Mouse (Mus musculus) adrenal gland, postnatal 25 days (tissue): ENCODE measurements around the gene Srp54c. TPM values are rescaled to one million over a fixed set of nuclear protein-coding genes. Genes with fewer than 3 reads are reported as not detected.

Experiments used
- DNase-seq: peaks from one replicate; pipeline ENCODE4 v3.0.0; 2021; ENCODE audit warnings: mixed read lengths
- total RNA-seq: library from RNA; stranded (reverse); gene quantifications from 2 replicates; pipeline ENCODE4 v1.2.3, GENCODE M21; 2021

The Srp54c gene
- total RNA-seq, 1 experiment from 2014 or later, result 58.7 TPM

DNA sequence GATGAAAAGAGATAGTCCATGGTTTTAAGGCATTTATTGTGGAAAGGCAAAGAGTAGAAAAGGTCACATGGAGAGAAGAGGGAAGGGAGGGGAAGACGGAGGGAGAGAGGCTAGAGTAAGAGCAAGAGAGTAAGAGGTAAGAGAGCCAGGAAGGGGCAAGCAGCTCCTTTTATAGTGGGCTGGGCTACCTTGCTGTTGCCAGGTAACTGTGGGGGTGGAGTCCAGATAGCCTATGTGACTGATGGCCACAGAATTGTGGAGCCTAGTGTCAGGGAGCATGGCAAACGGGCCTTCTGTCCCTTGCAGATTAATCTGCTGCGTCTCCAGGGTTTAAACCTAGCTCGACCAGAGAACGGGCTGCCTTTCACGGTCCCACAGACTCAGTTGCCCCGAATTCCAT, 81.9 kb downstream of the Srp54c start:
- no peak for DNase-seq

Other genes starting within 250 kb of the Srp54c start
- not detected in 2 replicates for gene Gm20403, start 243.6 kb upstream of the Srp54c start, total RNA-seq
- 23.6 and 28.0 TPM in 2 replicates for gene Baz1a, start 215.8 kb upstream of the Srp54c start, total RNA-seq
- 11.5 and 15.7 TPM in 2 replicates for gene 2700097O09Rik, start 150.1 kb upstream of the Srp54c start, total RNA-seq
- gene Srp54a, start 149.9 kb upstream of the Srp54c start, total RNA-seq, result 131 and 173 TPM in 2 replicates
- gene Fam177a, start 105.7 kb upstream of the Srp54c start, total RNA-seq, result 6.1 and 12.4 TPM in 2 replicates
- gene Srp54b, start 75.1 kb upstream of the Srp54c start, total RNA-seq, result 105 and 115 TPM in 2 replicates
- gene 1700047I17Rik2, start 30.6 kb upstream of the Srp54c start, total RNA-seq, result 0.55 and 6.9 TPM in 2 replicates
- gene 1110008L16Rik, start 69.4 kb downstream of the Srp54c start, total RNA-seq, result 19.3 and 21.3 TPM in 2 replicates
- gene Ppp2r3c, start 72.8 kb downstream of the Srp54c start, total RNA-seq, result 10.8 and 11.3 TPM in 2 replicates
- gene Psma6, start 154.1 kb downstream of the Srp54c start, total RNA-seq, result 216 and 229 TPM in 2 replicates